ENCODE assay signal across 8 mouse cellular contexts in the genomic region with DNA sequence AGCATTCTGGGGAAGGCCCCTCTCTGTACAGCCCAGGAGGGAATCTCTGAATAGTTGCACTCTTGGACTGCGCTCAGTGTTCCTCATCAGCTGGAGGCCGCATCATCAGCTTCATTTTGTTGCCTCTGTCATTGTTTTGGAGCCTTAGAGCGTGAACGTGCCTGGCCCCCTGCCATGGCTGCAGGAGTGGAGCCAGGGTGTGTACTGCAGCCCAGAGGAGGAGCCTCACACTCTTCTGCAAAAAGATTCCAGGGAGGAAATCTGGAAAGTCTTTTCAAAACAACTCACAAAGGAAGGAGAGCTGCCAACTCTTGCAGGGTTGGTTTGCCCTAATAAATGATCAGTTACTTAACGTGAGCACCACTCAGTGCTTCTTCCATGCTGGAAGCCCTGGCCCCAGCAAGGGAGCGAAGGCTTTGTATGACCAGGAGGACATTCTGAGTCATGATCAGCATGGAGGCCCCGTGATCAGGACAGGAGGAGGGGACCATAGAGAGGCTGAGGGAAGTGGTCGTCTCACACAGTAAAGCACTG. TPM values are rescaled to one million over a fixed set of nuclear protein-coding genes. Genes with fewer than 3 reads are reported as not detected.
DNase-seq lines count a peak whose midpoint lies in the region; ATAC-seq lines count a peak whose summit lies in the region.

No protein-coding gene starts in this region.

- no peak overlapping the region for H3K9ac ChIP-seq in embryonic facial prominence, embryonic 12.5 days
- H3K9ac ChIP-seq in neural tube, embryonic 12.5 days: no peak overlapping the region

- ATAC-seq in embryonic facial prominence, embryonic 12.5 days (ENCODE audit: insufficient number of reproducible peaks, insufficient read depth, low FRiP score, low TSS enrichment): no peak; the same call in 1 of the 2 replicates
- ATAC-seq in neural tube, embryonic 12.5 days (ENCODE audit: low FRiP score, low read depth): peak; percentile 94
- no peak for ATAC-seq in megakaryocyte, adult 5-6 weeks (ENCODE audit: poor library complexity, severe bottlenecking)

- no peaks in the 10 kb centered on the region for H3K9me3 ChIP-seq in embryonic facial prominence, embryonic 12.5 days
- H3K9me3 ChIP-seq in neural tube, embryonic 12.5 days: no peaks in the 10 kb centered on the region

- intact Hi-C loops in left cerebral cortex, postnatal 14 days (cut with DNase I): no loop called here

- no peak overlapping the region for H3K4me3 ChIP-seq in embryonic facial prominence, embryonic 12.5 days
- H3K4me3 ChIP-seq in neural tube, embryonic 12.5 days: no peak overlapping the region

- no peaks in the 10 kb centered on the region for H3K27me3 ChIP-seq in embryonic facial prominence, embryonic 12.5 days
- no peaks in the 10 kb centered on the region for H3K27me3 ChIP-seq in neural tube, embryonic 12.5 days (replicated peaks)

- peak; percentile 78 for DNase-seq in adrenal gland, adult 2 months
- peak; percentile 95 to 96 for DNase-seq in heart, adult 18-20 months
- DNase-seq in kidney, adult 11 months: peak; percentile 72
- peak; percentile 79 to 89 for DNase-seq in left cerebral cortex, postnatal 14 days (ENCODE audit: low spot score in 2 of 2)
- peak; percentile 61 for DNase-seq in urinary bladder, adult 2 months (ENCODE audit: low spot score)

- no peak overlapping the region for H3K4me2 ChIP-seq in embryonic facial prominence, embryonic 12.5 days (replicated peaks)
- no peak overlapping the region for H3K4me2 ChIP-seq in neural tube, embryonic 12.5 days (replicated peaks)

- 0 out of 2 replicates have a peak, but pooled peaks cover 13% of the 10 kb centered on the region for H3K36me3 ChIP-seq in embryonic facial prominence, embryonic 12.5 days
- no peaks in the 10 kb centered on the region for H3K36me3 ChIP-seq in neural tube, embryonic 12.5 days

- peaks cover 8% of the 10 kb centered on the region; the same call in 1 of the 2 replicates for H3K4me1 ChIP-seq in embryonic facial prominence, embryonic 12.5 days
- H3K4me1 ChIP-seq in neural tube, embryonic 12.5 days: peaks cover 8% of the 10 kb centered on the region; the same call in 1 of the 2 replicates

- peak overlapping the region; percentile 69 for H3K27ac ChIP-seq in embryonic facial prominence, embryonic 12.5 days
- H3K27ac ChIP-seq in neural tube, embryonic 12.5 days: 0 out of 2 replicates have a peak overlapping the region, but pooled peaks have one; percentile 17

- WGBS in embryonic facial prominence, embryonic 12.5 days: 46% methylated on average over 8 of the region's 8 CpGs
- 19% methylated on average over 8 of the region's 8 CpGs for WGBS in neural tube, embryonic 12.5 days

RNA-seq across cellular contexts. Expression of gene Ralbp1, which starts 30.6 kb away (rescaled TPM):
- 10 to 100 TPM; 52.2 to 52.8 TPM for total RNA-seq in adrenal gland, adult 2 months (2021)
- 23.7 and 28.4 TPM in 2 replicates for polyA plus RNA-seq in adrenal gland, adult 2 months (2012; rRNA removed)
- polyA plus RNA-seq in embryonic facial prominence, embryonic 12.5 days (2016; fragmentation: Nextera tagmentation; extraction: Ambion mirVana): 63.0 and 65.7 TPM in 2 replicates
- 10 to 100 TPM; 35.3 to 36.3 TPM for total RNA-seq in heart, adult 18-20 months (2021)
- total RNA-seq in left cerebral cortex, postnatal 14 days (2021): 10 to 100 TPM; 43.4 to 47.2 TPM
- polyA plus RNA-seq in neural tube, embryonic 12.5 days (2016; fragmentation: Nextera tagmentation; extraction: Ambion mirVana): 53.0 and 53.7 TPM in 2 replicates
- 59.0 and 64.8 TPM in 2 replicates for polyA plus RNA-seq in urinary bladder, adult 2 months (2012; rRNA removed)
- 32.3 and 34.9 TPM in 2 replicates for total RNA-seq in megakaryocyte, adult 5-6 weeks (2015)
- total RNA-seq in megakaryocyte, adult 5-6 weeks (2017): 102 and 104 TPM in 2 replicates

RNA-seq across cellular contexts. Expression of gene Twsg1, which starts 34.8 kb away (rescaled TPM):
- 100 to 1,000 TPM in 1 of 2 experiments, 10 to 100 TPM in 1; 81.8 to 102 TPM for total RNA-seq in adrenal gland, adult 2 months (2021)
- polyA plus RNA-seq in adrenal gland, adult 2 months (2012; rRNA removed): 49.8 and 53.9 TPM in 2 replicates
- polyA plus RNA-seq in embryonic facial prominence, embryonic 12.5 days (2016; fragmentation: Nextera tagmentation; extraction: Ambion mirVana): 134 and 143 TPM in 2 replicates
- 10 to 100 TPM; 74.0 to 76.9 TPM for total RNA-seq in heart, adult 18-20 months (2021)
- 10 to 100 TPM; 21.9 to 25.6 TPM for total RNA-seq in left cerebral cortex, postnatal 14 days (2021)
- polyA plus RNA-seq in neural tube, embryonic 12.5 days (2016; fragmentation: Nextera tagmentation; extraction: Ambion mirVana): 75.0 and 79.0 TPM in 2 replicates
- 86.6 and 99.4 TPM in 2 replicates for polyA plus RNA-seq in urinary bladder, adult 2 months (2012; rRNA removed)
- 6.5 and 7.3 TPM in 2 replicates for total RNA-seq in megakaryocyte, adult 5-6 weeks (2015)
- total RNA-seq in megakaryocyte, adult 5-6 weeks (2017): 4.1 and 5.2 TPM in 2 replicates
